Mouse (Mus musculus) forebrain, postnatal 0 days (tissue): ENCODE data around the gene Fgf11. TPM values are rescaled to one million over a fixed set of nuclear protein-coding genes. Genes with fewer than 3 reads are reported as not detected.

ENCODE experiments used
- ATAC-seq: fragments of 200-750 bp; cut with Nextera tagmentation; 2 replicates; pipeline ENCODE4 v1.8.0; 2017; ENCODE audit warnings: mild to moderate bottlenecking, moderate library complexity
- DNase-seq: peaks from one replicate; pipeline ENCODE4 v3.0.0-alpha.2; 2015
- H3K27ac ChIP-seq: fragments of 300-500 bp; sonication (generic); 2 replicates; pipeline ENCODE4 v1.5.1; 2014; ENCODE audit warnings: low read depth, mild to moderate bottlenecking, antibody characterized with exemption, low read length, moderate library complexity, mixed read lengths
- H3K27me3 ChIP-seq: fragments of 300-500 bp; sonication (generic); 2 replicates; pipeline ENCODE4 v1.6.1; 2014; ENCODE audit warnings: mild to moderate bottlenecking, low read length, mixed read lengths; ENCODE audit not compliant: insufficient read depth
- H3K36me3 ChIP-seq: fragments of 300-500 bp; sonication (generic); 2 replicates; pipeline ENCODE4 v1.6.1; 2014; ENCODE audit warnings: mild to moderate bottlenecking, moderate library complexity; ENCODE audit not compliant: insufficient read depth
- H3K4me1 ChIP-seq: fragments of 300-500 bp; sonication (generic); 2 replicates; pipeline ENCODE4 v1.6.1; 2014; ENCODE audit warnings: antibody characterized with exemption; ENCODE audit not compliant: insufficient read depth
- H3K4me2 ChIP-seq: fragments of 300-500 bp; sonication (generic); 2 replicates; pipeline ENCODE4 v1.6.1; 2014; ENCODE audit warnings: low read depth, mild to moderate bottlenecking, moderate library complexity
- H3K4me3 ChIP-seq: fragments of 300-500 bp; sonication (generic); 2 replicates; pipeline ENCODE4 v1.5.1; 2014; ENCODE audit warnings: low read depth, low read length, mixed read lengths
- H3K9ac ChIP-seq: fragments of 300-500 bp; sonication (generic); 2 replicates; pipeline ENCODE4 v1.6.1; 2014; ENCODE audit warnings: mild to moderate bottlenecking
- H3K9me3 ChIP-seq: fragments of 300-500 bp; sonication (generic); 2 replicates; pipeline ENCODE4 v1.6.1; 2016; ENCODE audit warnings: low read length
- CTCF ChIP-seq: sonication (generic); IDR thresholded peaks from 2 replicates; pipeline ENCODE4 v1.5.1; 2016; ENCODE audit warnings: antibody characterized with exemption, control low read depth, low read depth
- WGBS: fragments of 180-500 bp; shearing (Covaris S2); extraction: QIAGEN DNeasy Blood & Tissue Kit; methylation state at CpG from one replicate; pipeline ENCODE4 v1.1.7; 2014; 5-methylcytosine and 5-hydroxymethylcytosine counted together
- polyA plus RNA-seq: library from polyadenylated mRNA; unstranded; fragments of >200 nt; fragmentation: Nextera tagmentation; extraction: Ambion mirVana; gene quantifications from 2 replicates; pipeline ENCODE4 v1.2.1, GENCODE M21; 2015
- total RNA-seq: library from RNA; depleted of rRNA; stranded (reverse); fragments of >200 nt; gene quantifications from 2 replicates; pipeline ENCODE4 v1.2.3, GENCODE M21; 2014

The Fgf11 gene
- total and polyA plus RNA-seq, 2 experiments from 2014 or later = 3.1 to 10.1 TPM

- Histone ChIP-seq H3K9ac (no peak overlapping the region), H3K27ac (no peak overlapping the region), H3K27me3 (no peaks in the 10 kb centered on the region), H3K4me1 (no peaks in the 10 kb centered on the region), H3K9me3 (no peaks in the 10 kb centered on the region), H3K36me3 (no peaks in the 10 kb centered on the region), H3K4me3 (no peak overlapping the region), H3K4me2 (no peak overlapping the region)
- WGBS = 74% methylated on average over 5 of the region's 5 CpGs
- no peak for TF ChIP-seq CTCF
- ATAC-seq = no peak
- DNase-seq = no peak
Measured at GRCm38 (mm10) chr11:69789431-69789830, 12.2 kb downstream of the Fgf11 start.

DNA sequence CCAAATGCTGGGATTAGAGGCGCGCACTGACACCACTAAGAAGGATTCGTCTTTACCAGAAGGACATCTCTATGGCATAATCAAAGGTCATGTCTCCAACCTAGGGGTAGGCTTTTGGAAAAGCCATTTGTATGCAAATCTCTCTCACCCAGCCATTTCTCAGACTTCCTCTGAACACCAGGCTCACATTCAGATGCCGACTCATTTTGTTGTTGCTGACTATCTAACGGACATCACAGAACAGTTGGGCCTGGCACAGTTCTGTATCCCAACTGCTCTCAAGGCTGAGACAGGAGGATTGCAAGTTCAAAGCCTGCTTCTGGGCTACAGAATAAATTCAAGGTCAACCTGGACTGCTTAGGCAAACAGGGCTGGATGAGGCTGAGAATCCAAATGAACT lies 14.4 kb downstream of the Fgf11 start:
- H3K4me2 ChIP-seq = no peak overlapping the region
- no peak for ATAC-seq
- 86% methylated on average over 5 of the region's 5 CpGs for WGBS
- H3K4me1 ChIP-seq = no peaks in the 10 kb centered on the region
- H3K27ac ChIP-seq = no peak overlapping the region
- no peaks in the 10 kb centered on the region for H3K36me3 ChIP-seq
- no peak for DNase-seq
- H3K9me3 ChIP-seq = no peaks in the 10 kb centered on the region
- H3K27me3 ChIP-seq = no peaks in the 10 kb centered on the region
- TF ChIP-seq CTCF = no peak
- no peak overlapping the region for H3K4me3 ChIP-seq
- no peak overlapping the region for H3K9ac ChIP-seq

DNA sequence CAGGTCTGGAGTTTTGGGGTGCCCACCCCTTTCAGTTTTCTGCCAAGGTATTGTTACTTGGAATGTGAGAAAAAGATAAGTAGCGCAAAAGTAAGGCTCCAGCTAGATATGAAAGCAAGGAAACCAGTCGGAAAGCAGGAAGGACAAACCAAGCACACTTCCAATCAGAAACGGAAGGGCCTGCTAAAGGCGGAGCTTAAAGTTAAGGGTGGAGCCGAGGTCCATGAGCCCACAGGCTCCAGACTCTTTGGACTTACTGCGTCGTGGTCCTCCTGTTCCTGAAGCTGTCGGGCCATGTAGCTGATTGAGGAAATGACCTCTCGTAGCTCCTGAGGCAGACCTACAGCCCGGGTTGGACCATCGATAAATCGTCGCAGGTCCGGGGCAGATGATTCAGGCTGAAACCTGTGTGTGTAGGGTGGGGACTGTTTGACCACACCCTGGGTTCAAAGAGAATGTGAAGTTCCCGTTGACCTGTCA lies 16.8 kb downstream of the Fgf11 start:
- Histone ChIP-seq H3K4me2 (no peak overlapping the region), H3K9me3 (no peaks in the 10 kb centered on the region), H3K27ac (no peak overlapping the region), H3K4me3 (no peak overlapping the region), H3K27me3 (no peaks in the 10 kb centered on the region), H3K4me1 (no peaks in the 10 kb centered on the region), H3K9ac (no peak overlapping the region), H3K36me3 (no peaks in the 10 kb centered on the region)
- WGBS = 53% methylated on average over 15 of the region's 15 CpGs
- TF ChIP-seq CTCF = no peak
- DNase-seq (no peak), ATAC-seq (no peak)

DNA sequence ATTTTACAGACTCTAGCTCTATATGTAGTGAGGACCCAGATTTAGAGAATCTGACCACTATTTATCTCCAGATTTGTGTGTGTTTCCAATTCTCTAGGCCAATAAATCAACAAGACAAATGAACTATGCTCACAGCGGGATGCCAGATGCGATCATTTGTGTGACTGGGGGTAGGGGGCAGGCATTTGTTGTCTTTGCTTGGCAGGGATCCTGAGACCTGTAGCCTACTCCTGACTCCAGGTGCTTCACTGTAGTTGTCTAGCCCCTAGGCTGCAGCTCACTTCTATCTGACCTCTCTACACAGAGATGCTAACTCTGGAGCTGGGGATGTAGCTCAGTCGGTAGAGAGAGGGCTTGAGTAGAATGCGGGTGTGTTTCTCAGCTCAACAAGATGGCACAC lies 19.8 kb downstream of the Fgf11 start:
- 42% methylated on average over 4 of the region's 4 CpGs for WGBS
- no peaks in the 10 kb centered on the region for H3K9me3 ChIP-seq
- no peak for TF ChIP-seq CTCF
- H3K36me3 ChIP-seq = no peaks in the 10 kb centered on the region
- no peaks in the 10 kb centered on the region for H3K27me3 ChIP-seq
- H3K4me1 ChIP-seq = no peaks in the 10 kb centered on the region
- H3K9ac ChIP-seq = no peak overlapping the region
- no peak overlapping the region for H3K27ac ChIP-seq
- no peak for ATAC-seq
- no peak for DNase-seq
- H3K4me2 ChIP-seq = no peak overlapping the region
- no peak overlapping the region for H3K4me3 ChIP-seq

- DNase-seq = no peak
- ATAC-seq = no peak
- Histone ChIP-seq H3K27me3 (no peaks in the 10 kb centered on the region), H3K9me3 (no peaks in the 10 kb centered on the region), H3K4me1 (no peaks in the 10 kb centered on the region), H3K27ac (no peak overlapping the region), H3K9ac (no peak overlapping the region), H3K36me3 (peaks cover 15% of the 10 kb centered on the region; the same call in 1 of the 2 replicates), H3K4me3 (no peak overlapping the region), H3K4me2 (no peak overlapping the region)
- WGBS = 55% methylated on average over 7 of the region's 7 CpGs
- no peak for TF ChIP-seq CTCF
Measured at GRCm38 (mm10) chr11:69778985-69779384, 22.7 kb downstream of the Fgf11 start.

DNA sequence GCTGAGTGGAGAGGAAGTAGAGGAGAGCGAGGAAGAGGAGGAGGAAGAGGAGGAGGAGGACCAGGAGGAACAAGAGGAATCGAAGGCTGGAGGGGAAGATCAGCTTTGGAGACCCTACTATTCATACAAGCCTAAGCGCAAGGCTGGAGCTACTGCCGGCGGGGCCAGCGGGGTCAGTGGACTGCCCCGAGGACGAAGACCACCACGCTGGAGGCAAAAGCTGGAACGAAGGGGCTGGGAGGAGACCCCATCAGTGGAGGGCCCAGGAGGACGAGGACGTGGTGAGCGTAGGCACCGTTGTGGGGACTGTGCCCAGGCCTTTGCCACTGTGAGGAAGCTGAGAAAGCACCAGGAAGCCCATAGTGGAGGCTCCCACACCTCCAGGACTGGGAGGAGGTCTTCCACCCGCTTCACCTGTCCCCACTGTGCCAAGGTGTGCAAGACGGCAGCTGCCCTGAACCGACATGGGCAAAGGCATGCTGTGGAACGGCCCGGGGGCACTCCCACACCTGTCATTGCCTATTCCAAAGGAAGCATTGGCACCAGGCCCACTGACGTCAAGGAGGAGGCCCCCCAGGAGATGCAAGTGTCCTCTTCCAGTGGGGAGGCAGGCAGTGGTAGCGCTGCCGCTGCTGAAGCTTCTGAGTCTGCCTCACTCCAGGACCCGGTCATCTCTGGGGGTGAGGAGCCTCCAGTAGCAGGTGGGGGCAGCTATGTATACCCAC lies 23.2 kb downstream of the Fgf11 start:
- no peak for ATAC-seq
- Histone ChIP-seq H3K4me3 (no peak overlapping the region), H3K9me3 (no peaks in the 10 kb centered on the region), H3K4me1 (no peaks in the 10 kb centered on the region), H3K27me3 (no peaks in the 10 kb centered on the region), H3K4me2 (no peak overlapping the region), H3K27ac (no peak overlapping the region), H3K9ac (no peak overlapping the region), H3K36me3 (peaks cover 15% of the 10 kb centered on the region; the same call in 1 of the 2 replicates)
- DNase-seq = no peak
- no peak for TF ChIP-seq CTCF
- WGBS = 69% methylated on average over 23 of the region's 23 CpGs

DNA sequence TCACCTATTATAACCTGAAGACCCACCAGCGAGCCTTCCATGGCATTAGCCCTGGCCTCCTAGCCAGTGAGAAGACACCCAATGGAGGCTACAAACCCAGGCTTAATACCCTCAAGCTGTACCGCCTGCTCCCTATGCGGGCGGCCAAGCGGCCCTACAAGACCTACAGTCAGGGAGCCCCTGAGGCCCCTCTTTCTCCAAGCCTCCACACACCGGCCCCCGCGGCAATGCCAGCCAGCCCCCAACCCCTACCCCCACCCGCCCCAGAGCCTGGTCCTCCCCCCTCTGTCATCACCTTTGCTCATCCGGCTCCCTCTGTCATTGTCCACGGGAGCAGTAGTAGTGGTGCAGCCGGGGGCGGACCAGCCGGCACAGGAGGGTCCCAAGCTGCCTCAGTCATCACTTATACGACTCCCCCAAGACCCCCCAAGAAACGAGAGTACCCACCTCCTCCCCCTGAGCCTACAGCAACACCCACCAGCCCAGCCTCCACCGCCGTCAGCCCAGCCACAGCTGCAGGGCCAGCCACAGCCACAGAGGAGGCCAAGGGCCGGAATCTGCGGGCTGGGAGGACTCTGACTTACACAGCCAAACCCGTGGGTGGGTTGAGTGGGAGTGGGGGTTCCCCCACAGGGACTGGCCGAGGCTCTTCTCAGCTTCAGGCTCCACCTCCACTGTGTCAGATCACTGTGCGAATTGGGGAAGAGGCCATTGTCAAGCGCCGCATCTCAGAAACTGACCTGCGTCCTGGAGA lies 24.0 kb downstream of the Fgf11 start:
- no peak for ATAC-seq

More for the DNA sequence above, 24.0 kb downstream of the Fgf11 start:
- Histone ChIP-seq H3K27ac (no peak overlapping the region), H3K9ac (no peak overlapping the region), H3K9me3 (no peaks in the 10 kb centered on the region), H3K27me3 (no peaks in the 10 kb centered on the region), H3K4me1 (no peaks in the 10 kb centered on the region), H3K4me3 (no peak overlapping the region), H3K4me2 (no peak overlapping the region), H3K36me3 (peaks cover 15% of the 10 kb centered on the region; the same call in 1 of the 2 replicates)
- no peak for TF ChIP-seq CTCF
- DNase-seq = no peak
- WGBS = 68% methylated on average over 26 of the region's 26 CpGs
